Mouse (Mus musculus) bone marrow macrophage, adult 2 months (primary cell): ENCODE results near the gene Tnfsf13b.

Experiments used
- CTCF ChIP-seq: IDR thresholded peaks from 2 replicates; pipeline ENCODE4 v1.5.1; 2012; ENCODE audit warnings: low read depth, mild to moderate bottlenecking, low read length, moderate library complexity
- POLR2A ChIP-seq: IDR thresholded peaks from 2 replicates; pipeline ENCODE4 v1.6.1; 2012; ENCODE audit warnings: mild to moderate bottlenecking, low read depth, low read length, borderline replicate concordance

DNA sequence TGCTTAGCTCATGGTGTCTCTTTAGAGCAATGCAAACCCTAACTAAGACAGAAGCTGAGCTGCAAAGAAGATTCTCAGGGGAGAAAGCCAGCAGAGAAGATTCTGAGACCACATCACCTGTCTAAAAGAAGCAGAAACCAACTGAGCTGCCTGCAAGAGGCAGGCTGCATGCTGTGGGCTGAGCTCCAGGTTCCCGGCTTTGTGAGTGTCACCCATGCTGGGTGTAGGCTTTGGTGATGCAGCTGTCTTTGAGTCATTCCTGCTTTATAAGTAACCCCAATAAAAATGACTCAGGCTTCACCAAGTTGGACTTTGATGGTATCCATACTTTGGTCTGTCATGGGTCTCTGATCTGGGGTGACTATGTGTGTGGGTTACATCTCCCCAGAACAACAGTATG lies 10.0 kb downstream of the Tnfsf13b start:
- TF ChIP-seq CTCF (no peak), POLR2A (no peak)
